In genomic region chr14:55886571-55887382, GRCm38 (mm10) we compare ENCODE assay signal across 8 mouse cellular contexts. TPM values are rescaled to one million over a fixed set of nuclear protein-coding genes. Genes with fewer than 3 reads are reported as not detected.
DNase-seq lines count a peak whose midpoint lies in the region; ATAC-seq lines count a peak whose summit lies in the region.

No protein-coding gene starts in this region.

- H3K9ac ChIP-seq in kidney, embryonic 16.5 days (replicated peaks; ENCODE audit: low read length): no peak overlapping the region
- no peak overlapping the region for H3K9ac ChIP-seq in forebrain, embryonic 14.5 days (ENCODE audit: low read length)
- H3K9ac ChIP-seq in midbrain, embryonic 11.5 days (ENCODE audit: low read length): no peak overlapping the region

- no peaks in the 10 kb centered on the region for H3K9me3 ChIP-seq in kidney, embryonic 16.5 days (ENCODE audit: low read length)
- no peaks in the 10 kb centered on the region for H3K9me3 ChIP-seq in forebrain, embryonic 14.5 days (replicated peaks; ENCODE audit: control insufficient read depth, low read length)
- no peaks in the 10 kb centered on the region for H3K9me3 ChIP-seq in midbrain, embryonic 11.5 days (ENCODE audit: control insufficient read depth, low read length)

- 78% methylated on average over 24 of the region's 24 CpGs for WGBS in kidney, embryonic 16.5 days
- WGBS in forebrain, embryonic 14.5 days: 83% methylated on average over 24 of the region's 24 CpGs
- 85% methylated on average over 24 of the region's 24 CpGs for WGBS in midbrain, embryonic 11.5 days

- ATAC-seq in kidney, embryonic 16.5 days (ENCODE audit: low FRiP score, low TSS enrichment): no peak
- ATAC-seq in forebrain, embryonic 14.5 days: no peak
- ATAC-seq in midbrain, embryonic 11.5 days (ENCODE audit: low FRiP score): no peak
- ATAC-seq in inflammation-experienced regulatory T-cells, adult 6 months: no peak

- no peaks in the 10 kb centered on the region for H3K27me3 ChIP-seq in kidney, embryonic 16.5 days (ENCODE audit: insufficient read depth, low read length)
- H3K27me3 ChIP-seq in forebrain, embryonic 14.5 days (replicated peaks; ENCODE audit: control insufficient read depth, insufficient read depth, low read length): no peaks in the 10 kb centered on the region
- H3K27me3 ChIP-seq in midbrain, embryonic 11.5 days (ENCODE audit: control insufficient read depth, insufficient read depth, low read length): no peaks in the 10 kb centered on the region

- H3K36me3 ChIP-seq in kidney, embryonic 16.5 days (ENCODE audit: insufficient read depth, low read length): peaks cover 48% of the 10 kb centered on the region
- H3K36me3 ChIP-seq in forebrain, embryonic 14.5 days (ENCODE audit: control insufficient read depth, insufficient read depth, low read length): peaks cover 47% of the 10 kb centered on the region
- H3K36me3 ChIP-seq in midbrain, embryonic 11.5 days (ENCODE audit: control insufficient read depth, insufficient read depth, low read length): peaks cover 10% of the 10 kb centered on the region; the same call in 1 of the 2 replicates

- peak overlapping the region; percentile 65 for H3K4me2 ChIP-seq in kidney, embryonic 16.5 days (replicated peaks; ENCODE audit: low read depth, low read length)
- H3K4me2 ChIP-seq in forebrain, embryonic 14.5 days (ENCODE audit: low read length): 0 out of 2 replicates have a peak overlapping the region, but pooled peaks have one; percentile 81
- no peak overlapping the region for H3K4me2 ChIP-seq in midbrain, embryonic 11.5 days

- H3K4me3 ChIP-seq in kidney, embryonic 16.5 days (ENCODE audit: low read length): peak overlapping the region; percentile 84; the same call in 1 of the 2 replicates
- no peak overlapping the region for H3K4me3 ChIP-seq in forebrain, embryonic 14.5 days (ENCODE audit: low read depth, low read length)
- no peak overlapping the region for H3K4me3 ChIP-seq in midbrain, embryonic 11.5 days (ENCODE audit: low read depth, low read length)

- no peak overlapping the region for H3K27ac ChIP-seq in kidney, embryonic 16.5 days (ENCODE audit: low read length)
- H3K27ac ChIP-seq in forebrain, embryonic 14.5 days (ENCODE audit: low read depth, low read length): no peak overlapping the region
- no peak overlapping the region for H3K27ac ChIP-seq in midbrain, embryonic 11.5 days (ENCODE audit: low read depth, low read length)

- peak; percentile 57 for DNase-seq in cerebellum, adult 11-12 months
- no peak for DNase-seq in cerebellum, adult 11 months
- no peak for DNase-seq in kidney, adult 18-20 months
- DNase-seq in forebrain, embryonic 14.5 days (ENCODE audit: low spot score): no peak
- peak; percentile 62 for DNase-seq in midbrain, embryonic 11.5 days (ENCODE audit: low spot score, missing footprints)
- no peak for DNase-seq in ovary, adult 18-20 months (ENCODE audit: low spot score)

- H3K4me1 ChIP-seq in kidney, embryonic 16.5 days (ENCODE audit: insufficient read depth, low read length): peaks cover 25% of the 10 kb centered on the region
- peaks cover 15% of the 10 kb centered on the region for H3K4me1 ChIP-seq in forebrain, embryonic 14.5 days (ENCODE audit: control insufficient read depth, insufficient read depth, low read length)
- H3K4me1 ChIP-seq in midbrain, embryonic 11.5 days (ENCODE audit: control insufficient read depth, insufficient read depth, low read length): peaks cover 11% of the 10 kb centered on the region

RNA-seq across cellular contexts. Expression of gene Khnyn, which starts 2.0 kb away (rescaled TPM):
- polyA plus RNA-seq in kidney, embryonic 16.5 days (2015; fragmentation: Nextera tagmentation; extraction: Ambion mirVana): 18.7 and 19.3 TPM in 2 replicates
- polyA plus RNA-seq in forebrain, embryonic 14.5 days (2014; fragmentation: Nextera tagmentation; extraction: Ambion mirVana): 4.6 and 5.4 TPM in 2 replicates
- polyA plus RNA-seq in midbrain, embryonic 11.5 days (2014; fragmentation: Nextera tagmentation; extraction: Ambion mirVana): 8.5 and 8.7 TPM in 2 replicates
- polyA plus RNA-seq in inflammation-experienced regulatory T-cells, adult 6 months (2017; shearing (Covaris generic)): 10 to 100 TPM; 10.5 to 13.1 (median 12.8) TPM

RNA-seq across cellular contexts. Expression of gene Cbln3, which starts 2.6 kb away (rescaled TPM):
- polyA plus RNA-seq in kidney, embryonic 16.5 days (2015; fragmentation: Nextera tagmentation; extraction: Ambion mirVana): 0.42 and 0.74 TPM in 2 replicates
- polyA plus RNA-seq in forebrain, embryonic 14.5 days (2014; fragmentation: Nextera tagmentation; extraction: Ambion mirVana): 0.20 and 0.27 TPM in 2 replicates
- polyA plus RNA-seq in midbrain, embryonic 11.5 days (2014; fragmentation: Nextera tagmentation; extraction: Ambion mirVana): 0.03 and 0.23 TPM in 2 replicates
- polyA plus RNA-seq in inflammation-experienced regulatory T-cells, adult 6 months (2017; shearing (Covaris generic)): under 1 TPM in 1 of 3 experiments, not detected in 2; 0.11 TPM

RNA-seq across cellular contexts. Expression of gene Sdr39u1, which starts 13.3 kb away (rescaled TPM):
- 71.1 and 75.8 TPM in 2 replicates for polyA plus RNA-seq in kidney, embryonic 16.5 days (2015; fragmentation: Nextera tagmentation; extraction: Ambion mirVana)
- 99.0 and 110 TPM in 2 replicates for polyA plus RNA-seq in forebrain, embryonic 14.5 days (2014; fragmentation: Nextera tagmentation; extraction: Ambion mirVana)
- 25.0 and 27.8 TPM in 2 replicates for polyA plus RNA-seq in midbrain, embryonic 11.5 days (2014; fragmentation: Nextera tagmentation; extraction: Ambion mirVana)
- 100 to 1,000 TPM in 1 of 3 experiments, 10 to 100 TPM in 2; 76.4 to 107 (median 93.3) TPM for polyA plus RNA-seq in inflammation-experienced regulatory T-cells, adult 6 months (2017; shearing (Covaris generic))

RNA-seq across cellular contexts. Expression of gene Nynrin, which starts 33.0 kb away (rescaled TPM):
- polyA plus RNA-seq in kidney, embryonic 16.5 days (2015; fragmentation: Nextera tagmentation; extraction: Ambion mirVana): 22.5 and 25.1 TPM in 2 replicates
- polyA plus RNA-seq in forebrain, embryonic 14.5 days (2014; fragmentation: Nextera tagmentation; extraction: Ambion mirVana): 6.2 and 7.4 TPM in 2 replicates
- polyA plus RNA-seq in midbrain, embryonic 11.5 days (2014; fragmentation: Nextera tagmentation; extraction: Ambion mirVana): 10.7 and 12.0 TPM in 2 replicates
- polyA plus RNA-seq in inflammation-experienced regulatory T-cells, adult 6 months (2017; shearing (Covaris generic)): under 1 TPM in 1 of 3 experiments, not detected in 2; 0.04 TPM

RNA-seq across cellular contexts. Expression of gene Cma1, which starts 57.7 kb away (rescaled TPM):
- 2.0 and 2.3 TPM in 2 replicates for polyA plus RNA-seq in kidney, embryonic 16.5 days (2015; fragmentation: Nextera tagmentation; extraction: Ambion mirVana)
- 0.27 and 0.35 TPM in 2 replicates for polyA plus RNA-seq in forebrain, embryonic 14.5 days (2014; fragmentation: Nextera tagmentation; extraction: Ambion mirVana)
- polyA plus RNA-seq in midbrain, embryonic 11.5 days (2014; fragmentation: Nextera tagmentation; extraction: Ambion mirVana): not detected in 2 replicates
- not detected for polyA plus RNA-seq in inflammation-experienced regulatory T-cells, adult 6 months (2017; shearing (Covaris generic))

Comparison
In these comparisons a context has a peak if more than half of its experiments do, and no peak if none do; other contexts are left out.
1. DNase-seq: peak in cerebellum, adult 11-12 months (single experiment) and midbrain, embryonic 11.5 days (single experiment); none in cerebellum, adult 11 months (single experiment), kidney, adult 18-20 months (single experiment), forebrain, embryonic 14.5 days (single experiment) and ovary, adult 18-20 months (single experiment).